Comparison of ENCODE assay signal across 22 mouse cellular contexts in the genomic region with DNA sequence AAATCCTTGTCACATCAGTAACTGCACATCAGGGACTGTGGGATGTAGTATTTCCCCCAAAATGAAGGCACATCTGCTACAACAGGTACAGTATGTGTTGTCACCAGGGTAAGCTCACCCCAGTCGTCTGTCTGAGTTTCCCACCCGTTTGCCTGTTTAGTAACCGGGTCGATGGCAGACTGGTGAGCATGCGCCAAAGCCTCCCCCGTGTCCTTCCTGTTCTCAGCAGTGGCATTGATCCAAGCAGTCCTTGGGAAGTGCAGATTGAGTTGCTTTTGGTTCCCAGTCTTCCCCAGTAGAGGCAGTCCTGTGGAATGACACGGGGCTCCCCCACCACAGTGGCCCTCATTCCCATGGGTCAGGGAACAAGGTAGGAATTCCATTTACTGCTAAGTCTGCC.
A peak's percentile ranks its signal among the peaks of the same experiment; 100 is the strongest.
DNase-seq lines count a peak whose midpoint lies in the region; ATAC-seq lines count a peak whose summit lies in the region.
"Had no signal": no experiment of that assay in that cellular context is flagged by ENCODE, and none has a peak within 500 bp of the region (broad histone marks: within the 10 kb centered on the region; RNA-seq: fewer than 3 reads in every experiment).

No protein-coding gene starts in this region.

- peak; percentile 14; the same call in 1 of the 2 replicates for ATAC-seq in frontal cortex, adult (ENCODE audit: low TSS enrichment)
- ATAC-seq: activated CD4-positive, CD25-positive, alpha-beta regulatory T cell, adult 4 months; CD4-positive, CD25-positive, alpha-beta regulatory T cell, adult 4 months; forebrain, embryonic 13.5 days; forebrain, embryonic 15.5 days; forebrain, postnatal 0 days; Patski had no signal

- DNase-seq in frontal cortex, postnatal 25 days (ENCODE audit: low spot score in 2 of 2): no peak
- DNase-seq in layer of hippocampus, adult 9-11 months: peak; percentile 58
- no peak for DNase-seq in layer of hippocampus, adult 9-10 months (ENCODE audit: low spot score)
- DNase-seq in brain, adult 2 months (ENCODE audit: low read depth, low spot score): peak; percentile 56
- DNase-seq: adrenal gland, adult 8-10 months; adrenal gland, postnatal 14 days; adrenal gland, postnatal 36 days; B cell, adult 2 months; cerebellum, adult 11 months; cerebellum, adult 18-20 months; cerebellum, adult 8-10 months; cerebellum, adult 9-11 months; cerebellum, postnatal 14 days; cerebellum, postnatal 36 days; embryo, embryonic 11 days; forebrain, postnatal 0 days had no signal

Comparison
In these comparisons a context has a peak if more than half of its experiments do, and no peak if none do; other contexts are left out.
1. DNase-seq: peak in layer of hippocampus, adult 9-11 months (single experiment) and brain, adult 2 months (single experiment); none in frontal cortex, postnatal 25 days (0 of 2) and layer of hippocampus, adult 9-10 months (single experiment).